Mouse (Mus musculus) cerebellum, adult 2 months (tissue): ENCODE measurements at regions not wholly inside any gene's neighbourhood (a gene's known extent, or its start where the extent isn't known, plus 50 kb on each side); places are given as distances from the start of the nearest gene placed in this dataset.

Source experiments
- CTCF ChIP-seq: fragments of 200-500 bp; IDR thresholded peaks from 2 replicates; pipeline ENCODE4 v1.5.1; 2011; ENCODE audit warnings: low read depth, mild to moderate bottlenecking, control low read depth, low read length, moderate library complexity, borderline replicate concordance; ENCODE audit not compliant: insufficient read depth
- POLR2A ChIP-seq: fragments of 200-500 bp; IDR thresholded peaks from 2 replicates; pipeline ENCODE4 v1.6.1; 2011; ENCODE audit warnings: low read length, control low read depth, borderline replicate concordance; ENCODE audit not compliant: insufficient read depth

DNA sequence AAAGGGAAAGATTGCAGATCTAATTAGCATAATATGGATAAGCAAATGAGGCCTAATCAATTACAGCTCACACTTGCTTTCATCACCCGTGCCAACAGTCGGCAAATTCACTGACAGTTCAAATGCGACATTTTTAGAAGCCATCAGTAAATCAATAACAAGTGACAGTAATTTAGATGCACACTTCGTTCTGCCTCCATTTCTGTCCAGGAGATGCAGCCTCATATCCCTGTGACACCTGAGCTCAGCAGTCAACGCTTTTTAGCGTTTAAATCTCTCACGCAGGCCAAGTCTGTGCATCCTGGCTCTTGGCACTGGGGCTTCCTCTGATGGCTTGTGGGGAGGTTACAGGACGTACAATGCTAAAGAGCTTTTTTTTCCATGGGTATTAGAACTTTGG lies 218.0 kb downstream of the Nuf2 start:
- TF ChIP-seq CTCF (no peak), POLR2A (no peak)
